Mouse (Mus musculus) G1E-ER4 (cell line): ENCODE measurements around the gene Parva. TPM values are rescaled to one million over a fixed set of nuclear protein-coding genes. Genes with fewer than 3 reads are reported as not detected.

Experiments used
- GATA1 ChIP-seq: IDR thresholded peaks from one replicate; pipeline ENCODE4 v1.8.0; 2012; ENCODE audit warnings: low read length, inconsistent platforms
- polyA plus RNA-seq: library from polyadenylated mRNA; stranded (reverse); fragments of >175 nt; gene quantifications from 2 replicates; pipeline ENCODE4 v1.2.3, GENCODE M21; 2012

The Parva gene
- polyA plus RNA-seq, 1 experiment, result not detected

DNA sequence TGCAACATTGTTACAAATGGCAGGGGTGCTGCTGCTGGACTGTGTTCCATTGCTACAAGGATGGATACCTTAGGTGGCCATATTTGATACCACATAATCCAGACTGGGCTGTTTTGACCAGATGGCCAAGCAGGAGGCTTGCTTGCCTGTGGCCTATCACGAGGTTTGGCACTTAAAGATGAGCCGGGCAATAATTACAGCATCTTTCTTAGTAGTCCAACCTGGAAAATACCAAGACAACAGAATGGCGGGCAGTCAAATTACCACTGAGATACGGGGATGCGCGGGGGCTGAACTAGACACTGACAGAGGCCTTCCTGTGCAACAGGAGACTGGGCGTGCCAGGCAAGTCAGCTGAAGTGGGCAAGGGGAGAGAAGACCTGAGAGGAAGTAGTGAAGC lies 55.3 kb downstream of the Parva start:
- TF ChIP-seq GATA1, result no peak

GRCm38 (mm10) chr7:112483382-112483781 lies 56.1 kb downstream of the Parva start:
- no peak for TF ChIP-seq GATA1

DNA sequence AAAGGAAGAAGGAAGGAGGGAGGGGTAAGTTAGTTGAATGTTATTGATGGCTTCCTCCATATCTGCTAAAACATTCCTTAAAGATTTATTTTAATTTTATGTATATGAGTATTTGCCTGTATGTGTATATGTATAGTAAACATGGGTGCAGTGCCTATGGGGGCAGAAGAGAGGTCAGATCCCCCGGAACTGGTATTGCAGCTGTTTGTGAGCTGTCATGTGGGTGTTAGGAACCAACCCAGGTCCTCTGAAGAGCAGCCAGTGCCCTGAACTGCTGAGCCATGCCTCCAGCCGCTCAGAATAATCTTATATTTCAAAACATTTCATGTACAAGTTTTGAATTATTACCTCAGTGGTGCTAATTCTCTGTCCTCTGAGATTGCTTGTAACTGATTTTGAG lies 63.5 kb downstream of the Parva start:
- no peak for TF ChIP-seq GATA1

- no peak for TF ChIP-seq GATA1
Measured at GRCm38 (mm10) chr7:112491737-112492136, 64.4 kb downstream of the Parva start.

DNA sequence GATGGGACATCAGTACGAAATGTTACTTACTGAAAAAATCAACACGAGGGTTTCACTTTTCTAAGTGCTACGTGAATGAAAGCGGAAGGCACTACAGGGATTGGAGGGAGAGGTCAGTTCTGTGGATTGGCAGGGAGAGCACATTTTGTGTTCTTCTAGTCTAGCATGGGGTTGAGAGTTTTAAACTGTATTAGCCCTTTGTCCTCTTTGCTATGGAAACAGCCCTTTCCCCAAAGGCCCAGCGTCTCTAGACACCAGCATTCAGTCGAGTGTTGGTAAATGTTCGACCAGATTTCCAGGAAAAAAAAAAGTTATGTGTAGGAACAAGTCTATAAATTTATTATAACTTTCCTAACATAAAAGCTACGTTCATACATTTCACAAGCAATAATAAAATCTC lies 68.6 kb downstream of the Parva start:
- no peak for TF ChIP-seq GATA1

DNA sequence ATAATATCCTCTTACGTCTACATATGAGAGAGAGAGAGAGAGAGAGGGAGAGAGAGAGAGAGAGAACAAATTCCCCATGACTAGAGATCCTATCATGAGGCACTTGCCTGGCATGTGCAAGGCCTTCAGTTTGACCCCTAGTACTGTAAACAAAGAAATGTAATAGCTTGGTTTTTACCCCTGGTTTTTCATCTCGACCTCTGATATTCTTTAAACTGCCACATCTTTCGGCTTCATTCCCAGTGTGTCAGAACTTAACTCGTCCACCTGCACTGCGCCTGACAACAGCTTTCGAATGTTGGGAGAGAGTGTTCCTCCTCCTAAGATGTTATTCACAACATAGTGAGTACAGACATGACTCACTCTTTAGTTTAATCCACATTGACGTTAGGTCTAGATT lies 69.6 kb downstream of the Parva start:
- no peak for TF ChIP-seq GATA1

- no peak for TF ChIP-seq GATA1
Measured at GRCm38 (mm10) chr7:112498591-112499301, 71.4 kb downstream of the Parva start.

DNA sequence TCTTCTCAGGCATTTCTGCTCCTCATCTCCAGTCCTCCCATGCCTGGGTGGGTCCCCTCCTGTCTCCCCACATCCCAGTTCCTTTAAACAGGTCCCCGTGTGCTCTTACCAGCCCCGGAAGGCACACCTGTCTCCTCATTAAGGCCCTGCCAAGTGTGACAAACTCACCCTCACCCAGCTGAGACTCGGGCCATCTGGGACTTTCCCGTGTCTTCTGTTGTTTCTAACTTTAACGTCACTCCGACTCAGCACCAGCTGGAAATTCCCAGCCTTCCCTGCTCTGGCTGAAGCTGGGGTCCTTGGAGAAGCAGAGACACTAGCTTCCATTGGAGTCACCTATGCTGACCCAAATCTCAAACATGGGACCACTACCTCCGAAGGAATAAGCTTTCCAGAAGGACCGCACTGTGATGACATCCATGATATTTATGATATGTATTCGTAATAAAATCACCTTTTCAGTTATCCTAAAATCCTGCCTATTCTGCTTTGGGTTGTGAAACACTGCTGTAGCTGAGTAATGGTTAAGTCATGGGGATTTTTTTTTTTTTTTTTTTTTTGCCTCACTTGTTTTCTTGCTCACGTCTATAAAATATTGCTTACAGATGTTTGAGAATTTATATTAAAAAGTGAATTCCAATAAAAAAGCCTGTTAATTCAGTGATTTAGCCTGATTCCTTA lies 72.3 kb downstream of the Parva start:
- no peak for TF ChIP-seq GATA1

DNA sequence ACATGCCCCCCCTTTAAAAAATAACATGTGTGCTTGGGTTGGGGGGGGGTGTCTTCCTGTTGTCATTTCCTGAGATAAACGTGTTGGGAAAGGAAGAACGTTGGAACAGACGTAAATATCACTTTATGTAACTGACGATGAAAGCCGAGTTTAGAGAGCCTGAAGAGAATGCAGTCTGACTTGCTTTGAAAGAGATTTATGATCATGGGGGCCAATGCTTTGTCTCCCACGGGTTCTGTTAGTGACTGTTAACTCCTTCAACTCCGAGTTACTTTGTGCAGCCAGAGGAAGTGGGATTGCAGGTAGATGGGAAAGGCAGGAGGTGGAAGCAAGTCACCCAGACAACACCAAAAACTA lies 72.8 kb downstream of the Parva start:
- TF ChIP-seq GATA1, result no peak

- no peak for TF ChIP-seq GATA1
Measured at GRCm38 (mm10) chr7:112502050-112502809, 74.9 kb downstream of the Parva start.

- TF ChIP-seq GATA1, result no peak
Measured at GRCm38 (mm10) chr7:112502845-112503244, 75.5 kb downstream of the Parva start.

DNA sequence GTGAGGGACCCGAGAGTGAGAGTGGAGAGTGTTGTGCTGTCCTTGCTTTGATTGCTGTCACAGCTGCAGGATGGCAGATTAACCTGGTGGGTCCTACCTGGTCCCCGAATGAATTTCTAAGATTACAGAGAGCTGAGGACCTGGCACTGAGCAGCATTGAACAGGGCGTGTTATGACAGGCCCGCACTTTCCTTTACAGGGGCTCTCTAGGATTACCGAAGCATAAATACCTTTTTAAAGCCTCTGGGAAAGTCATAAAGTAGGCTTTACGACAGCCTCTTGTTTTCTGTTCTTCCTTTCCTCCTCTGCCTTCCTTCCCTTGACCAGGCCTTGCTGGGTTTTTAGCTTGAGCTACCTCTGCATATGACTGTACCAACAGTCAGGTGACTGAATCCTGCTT lies 76.1 kb downstream of the Parva start:
- TF ChIP-seq GATA1, result no peak

- TF ChIP-seq GATA1, result no peak
Measured at GRCm38 (mm10) chr7:112503917-112504316, 76.6 kb downstream of the Parva start.

DNA sequence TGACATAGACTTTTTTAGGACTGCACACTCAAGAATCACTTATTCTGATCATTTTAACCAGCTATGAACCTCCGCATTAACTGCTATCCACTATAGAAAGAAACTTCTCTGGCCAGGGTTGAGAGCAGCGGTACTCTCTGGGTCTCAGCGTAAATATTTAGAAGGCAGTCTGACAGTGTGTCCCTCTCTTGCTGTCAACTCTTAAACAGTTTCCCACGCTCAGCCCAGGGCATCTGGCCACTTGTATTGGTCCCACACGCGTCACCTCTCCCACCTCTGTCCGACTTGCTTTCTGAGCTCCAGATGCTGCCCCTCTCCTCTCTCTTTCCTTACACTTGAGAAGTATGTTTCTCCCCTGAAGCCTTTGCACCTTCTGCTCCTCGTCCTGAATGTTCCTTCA lies 81.8 kb downstream of the Parva start:
- no peak for TF ChIP-seq GATA1

GRCm38 (mm10) chr7:112510336-112511048 lies 83.2 kb downstream of the Parva start:
- TF ChIP-seq GATA1, result no peak

- no peak for TF ChIP-seq GATA1
Measured at GRCm38 (mm10) chr7:112511309-112511708, 84.0 kb downstream of the Parva start.

DNA sequence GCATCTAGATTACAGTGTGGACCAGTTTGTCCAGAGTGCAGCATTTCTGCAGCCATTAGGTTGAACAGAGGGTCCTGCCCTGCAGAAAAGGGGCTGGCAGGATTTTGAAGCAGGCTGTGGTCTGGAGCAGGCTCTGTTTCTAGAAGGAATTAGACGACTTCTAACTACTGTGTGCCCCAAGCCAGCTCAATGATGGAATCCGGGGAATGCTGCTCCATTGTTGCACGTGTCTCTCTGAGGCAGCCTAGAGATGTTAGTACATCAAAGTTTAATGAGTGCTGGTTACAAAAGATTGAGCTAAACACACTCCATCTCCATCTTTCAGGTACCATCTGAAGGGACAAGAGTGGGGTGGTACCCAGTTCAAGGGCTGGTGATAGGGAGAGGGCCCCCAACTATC lies 85.0 kb downstream of the Parva start:
- TF ChIP-seq GATA1, result no peak
